Mouse (Mus musculus): Measurements from ENCODE around the gene Il12a. TPM values are rescaled to one million over a fixed set of nuclear protein-coding genes. Genes with fewer than 3 reads are reported as not detected.
"Not testable (repeated sequence)": the region's sequence is repeated elsewhere in the genome, so short reads cannot be mapped to it uniquely, and the experiment has no call there.

Gene Il12a
- polyA plus RNA-seq, 1 experiment from 2014 or later, result 0.29 TPM

DNA sequence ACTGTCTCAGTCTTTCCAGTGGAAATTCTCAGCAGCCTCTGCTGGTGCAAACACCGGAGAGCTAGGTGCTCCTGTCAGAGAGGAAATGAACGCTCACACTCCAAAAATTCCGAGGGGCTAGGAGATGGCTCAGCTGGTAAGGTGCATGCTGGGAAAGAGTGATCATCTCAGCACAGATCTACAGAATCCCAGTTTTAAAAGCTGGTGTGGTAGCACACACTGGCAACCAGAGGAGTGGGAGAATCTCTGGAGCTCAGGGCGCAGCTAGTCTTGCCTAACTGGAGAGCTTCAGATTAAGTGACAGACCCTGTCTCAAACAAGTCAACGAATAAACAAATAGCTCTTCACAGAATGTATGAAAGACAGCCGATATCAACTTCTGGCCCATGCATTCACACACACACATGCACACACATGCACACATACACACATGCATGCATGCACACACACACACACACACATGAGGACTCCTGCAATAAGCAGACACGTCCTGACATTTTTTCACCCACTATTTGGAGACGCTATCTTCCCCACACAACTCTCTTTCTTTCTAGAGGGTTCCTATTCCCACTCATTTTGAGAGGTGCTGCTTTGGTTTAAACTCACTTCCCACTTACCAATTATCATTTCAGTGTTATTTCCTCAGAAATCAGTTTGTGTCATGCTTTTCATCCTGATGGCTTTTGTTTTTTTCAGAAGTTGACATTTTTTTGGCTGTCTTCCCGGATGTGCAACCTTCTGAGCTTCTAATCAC, 52.5 kb downstream of the Il12a start:
- no peak overlapping the region for H3K27ac ChIP-seq
- no peak overlapping the region for H3K4me3 ChIP-seq (ENCODE audit: inconsistent target)
- WGBS (ENCODE audit: missing documents), result 84% methylated on average over 9 of the region's 9 CpGs
- H3K79me2 ChIP-seq (ENCODE audit: inconsistent target), result no peaks in the 10 kb centered on the region
- no peaks in the 10 kb centered on the region for H3K36me3 ChIP-seq (ENCODE audit: inconsistent target)

DNA sequence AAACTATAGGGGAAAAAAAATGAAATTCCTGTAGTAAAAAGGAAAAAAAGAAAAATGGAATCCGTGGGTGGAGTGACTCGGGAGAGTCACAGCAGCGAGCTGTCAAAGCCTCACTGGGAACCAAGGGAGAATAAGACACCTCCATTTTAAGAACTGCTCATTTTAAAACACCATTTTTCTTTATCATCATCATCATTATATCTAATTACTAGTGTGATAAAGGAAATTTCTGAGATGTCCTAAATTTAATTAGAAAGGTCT, 53.0 kb downstream of the Il12a start:
- no peak overlapping the region for H3K4me3 ChIP-seq (ENCODE audit: inconsistent target)
- H3K36me3 ChIP-seq (ENCODE audit: inconsistent target), result no peaks in the 10 kb centered on the region
- 62% methylated on average over 3 of the region's 3 CpGs for WGBS (ENCODE audit: missing documents)
- no peak overlapping the region for H3K27ac ChIP-seq
- no peaks in the 10 kb centered on the region for H3K79me2 ChIP-seq (ENCODE audit: inconsistent target)

DNA sequence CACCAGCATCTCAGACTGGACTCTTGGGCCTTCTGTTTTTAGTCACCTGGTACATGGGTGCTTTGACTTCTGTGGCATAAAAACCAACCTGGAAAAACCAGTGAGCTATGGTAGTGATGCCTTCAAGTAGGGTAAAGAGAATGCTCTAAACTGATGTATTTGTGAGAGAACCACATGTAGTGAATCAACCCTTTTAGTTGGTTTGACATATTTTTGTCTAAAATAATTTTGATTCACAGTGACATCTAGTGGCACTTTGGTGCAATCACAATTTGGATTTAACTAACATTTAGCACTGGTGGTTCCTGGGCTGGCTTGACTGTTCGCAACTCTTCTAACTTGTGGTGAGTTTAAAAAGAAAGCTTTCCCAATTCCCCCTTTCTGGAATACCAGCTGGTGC, 53.7 kb downstream of the Il12a start:
- Histone ChIP-seq H3K27ac (no peak overlapping the region), H3K36me3 (ENCODE audit: inconsistent target) (no peaks in the 10 kb centered on the region), H3K4me3 (ENCODE audit: inconsistent target) (no peak overlapping the region), H3K79me2 (ENCODE audit: inconsistent target) (no peaks in the 10 kb centered on the region)
- 9% methylated on average over 1 of the region's 1 CpGs for WGBS (ENCODE audit: missing documents)

DNA sequence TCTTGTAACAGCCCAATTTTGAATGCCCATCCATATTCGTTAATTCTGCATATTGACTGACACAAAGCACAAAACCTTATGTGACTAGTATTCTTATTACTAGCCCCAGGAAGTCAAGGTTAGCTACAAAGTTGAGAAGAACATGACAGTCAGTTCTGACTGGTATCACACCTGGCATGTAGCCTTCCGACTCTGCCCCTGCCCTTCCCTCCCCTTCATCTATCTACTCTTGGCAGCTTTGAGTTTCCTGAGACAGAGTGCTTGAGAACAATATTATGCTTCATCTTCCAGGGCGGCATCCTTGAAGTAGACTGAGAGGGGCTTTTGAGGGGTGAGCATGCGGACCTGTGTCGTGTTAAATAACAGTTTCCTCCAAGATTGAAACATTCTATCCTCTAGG, 54.6 kb downstream of the Il12a start:
- no peak overlapping the region for H3K27ac ChIP-seq
- H3K4me3 ChIP-seq (ENCODE audit: inconsistent target), result no peak overlapping the region
- no peaks in the 10 kb centered on the region for H3K36me3 ChIP-seq (ENCODE audit: inconsistent target)
- H3K79me2 ChIP-seq (ENCODE audit: inconsistent target), result no peaks in the 10 kb centered on the region
- WGBS (ENCODE audit: missing documents), result 94% methylated on average over 5 of the region's 5 CpGs

DNA sequence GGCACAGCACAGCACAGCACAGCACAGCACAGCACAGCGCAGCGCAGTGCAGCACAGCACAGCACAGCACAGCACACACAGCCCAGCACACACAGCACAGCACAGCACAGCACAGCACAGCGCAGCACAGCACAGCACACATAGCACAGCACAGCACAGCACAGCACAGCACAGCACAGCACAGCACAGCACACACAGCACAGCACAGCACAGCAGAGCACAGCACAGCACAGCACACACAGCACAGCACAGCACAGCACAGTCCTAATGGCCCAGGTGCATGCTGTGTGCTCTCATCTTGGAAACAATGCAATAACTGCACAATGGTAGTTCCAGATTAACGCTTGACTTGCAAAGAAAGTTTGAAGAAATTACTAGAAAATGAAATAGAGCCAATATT, 55.8 kb downstream of the Il12a start:
- H3K4me3 ChIP-seq (ENCODE audit: inconsistent target); H3K79me2 ChIP-seq (ENCODE audit: inconsistent target); H3K27ac ChIP-seq; H3K36me3 ChIP-seq (ENCODE audit: inconsistent target): not testable (repeated sequence)
- WGBS (ENCODE audit: missing documents), result 87% methylated on average over 4 of the region's 4 CpGs

Other genes with a start within 250 kb of the Il12a start
- gene 1110032F04Rik, start 178.9 kb downstream of the Il12a start, polyA plus RNA-seq (2018), result not detected in 3 replicates